Mouse (Mus musculus) stomach, embryonic 15.5 days (tissue): ENCODE measurements around the gene Ttc39a. TPM values are rescaled to one million over a fixed set of nuclear protein-coding genes. Genes with fewer than 3 reads are reported as not detected.

ENCODE experiments used
- polyA plus RNA-seq: library from polyadenylated mRNA; unstranded; fragments of >200 nt; fragmentation: Nextera tagmentation; extraction: Ambion mirVana; gene quantifications from 2 replicates; pipeline ENCODE4 v1.2.1, GENCODE M21; 2015

Ttc39a gene
- polyA plus RNA-seq, 1 experiment from 2014 or later: 21.3 TPM

Other genes with a start within 250 kb of the Ttc39a start
- 55.1 and 57.7 TPM in 2 replicates for gene Osbpl9, start 204.4 kb upstream of the Ttc39a start, polyA plus RNA-seq
- 0.19 TPM in 2 replicates for gene Calr4, start 172.1 kb upstream of the Ttc39a start, polyA plus RNA-seq
- 30.2 and 34.8 TPM in 2 replicates for gene Eps15, start 126.4 kb upstream of the Ttc39a start, polyA plus RNA-seq
- 33.6 and 37.0 TPM in 2 replicates for gene Rnf11, start 78.1 kb downstream of the Ttc39a start, polyA plus RNA-seq
- gene 4930522H14Rik, start 124.7 kb downstream of the Ttc39a start, polyA plus RNA-seq: not detected in 2 replicates